7 mouse cellular contexts compared by ENCODE assay signal in the genomic region with DNA sequence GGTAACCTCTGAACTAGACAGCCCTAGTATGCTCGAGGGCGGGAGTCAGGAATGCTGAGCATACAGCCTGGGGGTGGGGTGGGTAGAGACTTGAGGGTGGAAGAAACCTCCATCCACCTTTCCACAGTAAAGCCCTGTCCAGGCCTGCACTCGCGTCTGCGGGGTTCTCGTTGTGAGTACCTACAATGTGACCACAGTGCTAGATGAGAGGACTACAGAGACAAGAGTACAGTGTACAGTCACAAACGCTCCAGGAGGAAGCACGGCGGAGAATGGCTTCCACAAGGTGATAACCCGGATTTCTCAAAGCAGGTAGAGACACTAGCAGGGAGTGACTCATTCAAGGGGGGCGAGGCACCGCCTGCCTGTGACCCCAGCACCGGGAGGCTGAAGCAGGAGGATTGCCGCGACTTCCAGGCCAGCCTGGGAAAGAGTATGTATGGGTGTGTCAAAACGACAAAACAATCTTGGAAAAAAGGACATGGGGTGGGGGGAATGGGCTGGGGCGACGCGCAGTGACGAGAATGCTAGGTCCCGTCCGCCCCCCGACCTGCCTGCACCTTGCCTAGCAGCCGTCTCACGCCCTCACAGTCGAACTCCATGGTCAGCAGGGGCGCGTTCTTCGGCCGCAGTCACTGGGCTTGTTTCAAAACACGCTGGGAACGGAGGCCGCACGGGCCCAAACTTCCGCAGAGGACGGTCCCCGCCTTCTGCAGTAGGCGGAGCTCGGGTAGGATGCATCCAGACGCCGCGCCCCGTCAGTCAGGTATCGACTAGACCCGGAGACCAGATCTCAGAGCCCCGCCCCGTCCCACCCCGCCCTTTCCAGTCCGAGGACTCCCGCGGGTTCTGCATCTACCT. TPM values are rescaled to one million over a fixed set of nuclear protein-coding genes. Genes with fewer than 3 reads are reported as not detected.
A peak's percentile ranks its signal among the peaks of the same experiment; 100 is the strongest.
DNase-seq lines count a peak whose midpoint lies in the region; ATAC-seq lines count a peak whose summit lies in the region.

A gene (minus strand): TSS at position 697 of the 861 bp plus-strand sequence.

- H3K9ac ChIP-seq in intestine, embryonic 16.5 days (ENCODE audit: low read depth, low read length) = peak within 1 kb of the TSS; percentile 90
- H3K9ac ChIP-seq in midbrain, embryonic 11.5 days (ENCODE audit: low read length) = peak within 1 kb of the TSS; percentile 83

- peak within 1 kb of the TSS; percentile 54 for H3K27ac ChIP-seq in intestine, embryonic 16.5 days (ENCODE audit: low read length)
- H3K27ac ChIP-seq in midbrain, embryonic 11.5 days (ENCODE audit: low read depth, low read length) = no peak within 1 kb of the TSS

- ATAC-seq in intestine, embryonic 16.5 days = peak; percentile 95
- ATAC-seq in midbrain, embryonic 11.5 days (ENCODE audit: low FRiP score) = peak; percentile 94

- peaks cover 3% of the 10 kb centered on the region; the same call in 1 of the 2 replicates for H3K27me3 ChIP-seq in intestine, embryonic 16.5 days (replicated peaks; ENCODE audit: control insufficient read depth, insufficient read depth, low read length)
- no peaks in the 10 kb centered on the region for H3K27me3 ChIP-seq in midbrain, embryonic 11.5 days (ENCODE audit: control insufficient read depth, insufficient read depth, low read length)

- peak within 1 kb of the TSS; percentile 83 for H3K4me3 ChIP-seq in intestine, embryonic 16.5 days (ENCODE audit: low read length)
- peak within 1 kb of the TSS; percentile 61 for H3K4me3 ChIP-seq in midbrain, embryonic 11.5 days (ENCODE audit: low read depth, low read length)

- peak within 1 kb of the TSS; percentile 77 for H3K4me2 ChIP-seq in intestine, embryonic 16.5 days (ENCODE audit: low read depth, low read length)
- peak within 1 kb of the TSS; percentile 76 for H3K4me2 ChIP-seq in midbrain, embryonic 11.5 days

- peak; percentile 93 for DNase-seq in adrenal gland, adult 8-10 months
- peak; percentile 97 for DNase-seq in embryo, embryonic 9.5 days (ENCODE audit: extremely low spot score)
- DNase-seq in gastrocnemius, postnatal 4 days (ENCODE audit: low spot score in 2 of 2) = peak; percentile 82 to 94
- DNase-seq in left cerebral cortex, postnatal 36 days (ENCODE audit: low spot score in 2 of 2) = peak; percentile 92
- DNase-seq in midbrain, embryonic 11.5 days (ENCODE audit: low spot score, missing footprints) = peak; percentile 99
- DNase-seq in skeletal muscle tissue, adult 2 months (ENCODE audit: low read depth, low spot score) = peak; percentile 78

- intact Hi-C loops in left cerebral cortex, postnatal 36 days (cut with DNase I) = loop anchor here (2.0 kb wide), 1 partner anchor 51 kb away; a partner anchor contains a TSS

- H3K36me3 ChIP-seq in intestine, embryonic 16.5 days (ENCODE audit: control insufficient read depth, insufficient read depth, low read length) = 0 out of 2 replicates have a peak, but pooled peaks cover 3% of the 10 kb centered on the region
- peaks cover 4% of the 10 kb centered on the region; the same call in 1 of the 2 replicates for H3K36me3 ChIP-seq in midbrain, embryonic 11.5 days (ENCODE audit: control insufficient read depth, insufficient read depth, low read length)

- WGBS in intestine, embryonic 16.5 days = under 1% methylated on average over 51 of the region's 51 CpGs
- WGBS in midbrain, embryonic 11.5 days = 1% methylated on average over 51 of the region's 51 CpGs

- H3K9me3 ChIP-seq in intestine, embryonic 16.5 days (ENCODE audit: control insufficient read depth, low read length) = no peaks in the 10 kb centered on the region
- H3K9me3 ChIP-seq in midbrain, embryonic 11.5 days (ENCODE audit: control insufficient read depth, low read length) = no peaks in the 10 kb centered on the region

- peaks cover 15% of the 10 kb centered on the region for H3K4me1 ChIP-seq in intestine, embryonic 16.5 days (ENCODE audit: control insufficient read depth, insufficient read depth, low read length)
- H3K4me1 ChIP-seq in midbrain, embryonic 11.5 days (ENCODE audit: control insufficient read depth, insufficient read depth, low read length) = peaks cover 10% of the 10 kb centered on the region

RNA-seq across cellular contexts. Expression of the gene that starts here (rescaled TPM):
- 10 to 100 TPM; 17.6 to 23.9 (median 21.9) TPM for total RNA-seq in adrenal gland, adult 8-10 months (2022)
- 10 to 100 TPM; 11.3 to 13.0 TPM for total RNA-seq in gastrocnemius, postnatal 4 days (2021)
- 10.0 and 10.1 TPM in 2 replicates for polyA plus RNA-seq in intestine, embryonic 16.5 days (2015; fragmentation: Nextera tagmentation; extraction: Ambion mirVana)
- total RNA-seq in left cerebral cortex, postnatal 36 days (2021) = 10 to 100 TPM; 11.9 to 12.1 TPM
- polyA plus RNA-seq in midbrain, embryonic 11.5 days (2014; fragmentation: Nextera tagmentation; extraction: Ambion mirVana) = 14.3 and 14.8 TPM in 2 replicates
